Mouse (Mus musculus) midbrain, postnatal 0 days (tissue): ENCODE data around the gene Etnk1. TPM values are rescaled to one million over a fixed set of nuclear protein-coding genes. Genes with fewer than 3 reads are reported as not detected.
"Not testable (repeated sequence)": the region's sequence is repeated elsewhere in the genome, so short reads cannot be mapped to it uniquely, and the experiment has no call there.

Experiments used
- ATAC-seq: fragments of 200-750 bp; cut with Nextera tagmentation; 2 replicates; pipeline ENCODE4 v1.8.0; 2017; ENCODE audit warnings: moderate number of reproducible peaks, mild to moderate bottlenecking, moderate TSS enrichment, moderate library complexity; ENCODE audit not compliant: low FRiP score
- DNase-seq: peaks from one replicate; pipeline ENCODE4 v3.0.0-alpha.2; 2015; ENCODE audit warnings: low spot score
- H3K27ac ChIP-seq: fragments of 300-500 bp; sonication (generic); 2 replicates; pipeline ENCODE4 v1.5.1; 2014; ENCODE audit warnings: low read depth, mild to moderate bottlenecking, low read length, mixed read lengths
- H3K27me3 ChIP-seq: fragments of 300-500 bp; sonication (generic); 2 replicates; pipeline ENCODE4 v1.6.1; 2014; ENCODE audit warnings: low read length, control low read depth, mixed read lengths; ENCODE audit not compliant: insufficient read depth
- H3K36me3 ChIP-seq: fragments of 300-500 bp; sonication (generic); 2 replicates; pipeline ENCODE4 v1.6.1; 2014; ENCODE audit warnings: low read length, control low read depth, mixed read lengths; ENCODE audit not compliant: insufficient read depth
- H3K4me1 ChIP-seq: fragments of 300-500 bp; sonication (generic); 2 replicates; pipeline ENCODE4 v1.6.1; 2014; ENCODE audit warnings: mild to moderate bottlenecking, control low read depth, antibody characterized with exemption, low read length, mixed read lengths; ENCODE audit not compliant: insufficient read depth
- H3K4me2 ChIP-seq: fragments of 300-500 bp; sonication (generic); 2 replicates; pipeline ENCODE4 v1.6.1; 2014; ENCODE audit warnings: low read depth, mild to moderate bottlenecking, low read length, mixed read lengths; ENCODE audit not compliant: poor library complexity, severe bottlenecking
- H3K4me3 ChIP-seq: fragments of 300-500 bp; sonication (generic); 2 replicates; pipeline ENCODE4 v1.5.1; 2014; ENCODE audit warnings: low read depth, mild to moderate bottlenecking, low read length, moderate library complexity
- H3K9ac ChIP-seq: fragments of 300-500 bp; sonication (generic); replicated peaks from 2 replicates; pipeline ENCODE4 v1.6.1; 2014; ENCODE audit warnings: mild to moderate bottlenecking, low read length, moderate library complexity, mixed read lengths; ENCODE audit not compliant: poor library complexity, severe bottlenecking
- H3K9me3 ChIP-seq: fragments of 300-500 bp; sonication (generic); 2 replicates; pipeline ENCODE4 v1.6.1; 2016; ENCODE audit warnings: low read length, control low read depth
- CTCF ChIP-seq: IDR thresholded peaks from 2 replicates; pipeline ENCODE4 v1.5.1; 2016; ENCODE audit warnings: antibody characterized with exemption, mild to moderate bottlenecking
- WGBS: fragments of 180-500 bp; shearing (Covaris S2); extraction: QIAGEN DNeasy Blood & Tissue Kit; methylation state at CpG from one replicate; pipeline ENCODE4 v1.1.7; 2014; 5-methylcytosine and 5-hydroxymethylcytosine counted together
- polyA plus RNA-seq: library from polyadenylated mRNA; unstranded; fragments of >200 nt; fragmentation: Nextera tagmentation; extraction: Ambion mirVana; gene quantifications from 2 replicates; pipeline ENCODE4 v1.2.1, GENCODE M21; 2015
- total RNA-seq: library from RNA; depleted of rRNA; stranded (reverse); fragments of >200 nt; gene quantifications from 2 replicates; pipeline ENCODE4 v1.2.3, GENCODE M21; 2014

The Etnk1 gene
- total and polyA plus RNA-seq, 2 experiments from 2014 or later, result 40.3 to 130 TPM

GRCm38 (mm10) chr6:143171781-143172465 lies 4.9 kb downstream of the Etnk1 start:
- 0 out of 2 replicates have a peak, but pooled peaks cover 4% of the 10 kb centered on the region for H3K4me1 ChIP-seq
- no peaks in the 10 kb centered on the region for H3K9me3 ChIP-seq
- 0 out of 2 replicates have a peak, but pooled peaks cover 5% of the 10 kb centered on the region for H3K36me3 ChIP-seq
- ATAC-seq (no peak), DNase-seq (no peak)
- H3K4me2 ChIP-seq, result no peak overlapping the region
- no peak overlapping the region for H3K9ac ChIP-seq
- WGBS, result 89% methylated on average over 11 of the region's 11 CpGs
- H3K4me3 ChIP-seq, result no peak overlapping the region
- no peak overlapping the region for H3K27ac ChIP-seq
- TF ChIP-seq CTCF, result no peak
- H3K27me3 ChIP-seq, result no peaks in the 10 kb centered on the region

GRCm38 (mm10) chr6:143172683-143173082 lies 5.7 kb downstream of the Etnk1 start:
- H3K4me2 ChIP-seq, ATAC-seq, H3K36me3 ChIP-seq, H3K4me1 ChIP-seq, H3K27me3 ChIP-seq, H3K9me3 ChIP-seq, DNase-seq, H3K9ac ChIP-seq, H3K4me3 ChIP-seq, H3K27ac ChIP-seq: not testable (repeated sequence)
- 97% methylated on average over 4 of the region's 4 CpGs for WGBS

GRCm38 (mm10) chr6:143174226-143174625 lies 7.2 kb downstream of the Etnk1 start:
- DNase-seq (no peak), ATAC-seq (no peak)
- Histone ChIP-seq H3K9ac (no peak overlapping the region), H3K9me3 (no peaks in the 10 kb centered on the region), H3K27ac (no peak overlapping the region), H3K36me3 (0 out of 2 replicates have a peak, but pooled peaks cover 5% of the 10 kb centered on the region), H3K4me2 (no peak overlapping the region), H3K27me3 (no peaks in the 10 kb centered on the region), H3K4me3 (no peak overlapping the region), H3K4me1 (0 out of 2 replicates have a peak, but pooled peaks cover 1% of the 10 kb centered on the region)
- TF ChIP-seq CTCF, result no peak
- 100% methylated on average over 4 of the region's 4 CpGs for WGBS

- Histone ChIP-seq H3K27me3 (no peaks in the 10 kb centered on the region), H3K4me1 (no peaks in the 10 kb centered on the region), H3K36me3 (0 out of 2 replicates have a peak, but pooled peaks cover 5% of the 10 kb centered on the region), H3K9me3 (no peaks in the 10 kb centered on the region), H3K4me2 (no peak overlapping the region), H3K9ac (no peak overlapping the region), H3K4me3 (no peak overlapping the region), H3K27ac (no peak overlapping the region)
- peak; percentile 88 for TF ChIP-seq CTCF
- 41% methylated on average over 3 of the region's 3 CpGs for WGBS
- ATAC-seq, result 0 out of 2 replicates have a peak, but pooled peaks have one; percentile 32
- peak; percentile 71 for DNase-seq
Observed at GRCm38 (mm10) chr6:143174906-143175656, 8.1 kb downstream of the Etnk1 start.

- TF ChIP-seq CTCF, result no peak
- Histone ChIP-seq H3K9ac (no peak overlapping the region), H3K4me2 (no peak overlapping the region), H3K4me1 (no peaks in the 10 kb centered on the region), H3K9me3 (no peaks in the 10 kb centered on the region), H3K27ac (no peak overlapping the region), H3K36me3 (0 out of 2 replicates have a peak, but pooled peaks cover 5% of the 10 kb centered on the region), H3K4me3 (no peak overlapping the region), H3K27me3 (no peaks in the 10 kb centered on the region)
- DNase-seq (no peak), ATAC-seq (no peak)
- WGBS, result 94% methylated on average over 9 of the region's 9 CpGs
Observed at GRCm38 (mm10) chr6:143176076-143176475, 9.1 kb downstream of the Etnk1 start.

- Histone ChIP-seq H3K9ac (no peak overlapping the region), H3K9me3 (no peaks in the 10 kb centered on the region), H3K36me3 (0 out of 2 replicates have a peak, but pooled peaks cover 3% of the 10 kb centered on the region), H3K27me3 (no peaks in the 10 kb centered on the region), H3K4me3 (no peak overlapping the region), H3K4me2 (no peak overlapping the region), H3K27ac (no peak overlapping the region), H3K4me1 (no peaks in the 10 kb centered on the region)
- ATAC-seq, result no peak
- TF ChIP-seq CTCF, result no peak
- DNase-seq, result no peak
- WGBS, result 89% methylated on average over 9 of the region's 9 CpGs
Observed at GRCm38 (mm10) chr6:143176591-143176990, 9.6 kb downstream of the Etnk1 start.
